Mouse (Mus musculus) liver, postnatal 0 days (tissue): ENCODE data around the gene Ftsj3. TPM values are rescaled to one million over a fixed set of nuclear protein-coding genes. Genes with fewer than 3 reads are reported as not detected.

Experiments used
- ATAC-seq: fragments of 200-750 bp; cut with Nextera tagmentation; 2 replicates; pipeline ENCODE4 v1.8.0; 2017; ENCODE audit warnings: mild to moderate bottlenecking, moderate library complexity
- DNase-seq: peaks from one replicate; pipeline ENCODE4 v3.0.0-alpha.2; 2016
- H3K27ac ChIP-seq: fragments of 300-500 bp; sonication (generic); 2 replicates; pipeline ENCODE4 v1.5.1; 2014; ENCODE audit warnings: antibody characterized with exemption, moderate library complexity, mild to moderate bottlenecking, low read depth
- H3K27me3 ChIP-seq: fragments of 300-500 bp; sonication (generic); 2 replicates; pipeline ENCODE4 v1.6.1; 2014; ENCODE audit warnings: low read length, control low read depth, mixed read lengths; ENCODE audit not compliant: insufficient read depth
- H3K36me3 ChIP-seq: fragments of 300-500 bp; sonication (generic); replicated peaks from 2 replicates; pipeline ENCODE4 v1.6.1; 2014; ENCODE audit warnings: mild to moderate bottlenecking, control low read depth, low read length, moderate library complexity, mixed read lengths; ENCODE audit not compliant: insufficient read depth
- H3K4me1 ChIP-seq: fragments of 300-500 bp; sonication (generic); 2 replicates; pipeline ENCODE4 v1.6.1; 2014; ENCODE audit warnings: antibody characterized with exemption, mild to moderate bottlenecking, control low read depth; ENCODE audit not compliant: insufficient read depth
- H3K4me2 ChIP-seq: fragments of 300-500 bp; sonication (generic); 2 replicates; pipeline ENCODE4 v1.6.1; 2014; ENCODE audit warnings: low read depth, mild to moderate bottlenecking, low read length, moderate library complexity, mixed read lengths
- H3K4me3 ChIP-seq: fragments of 300-500 bp; sonication (generic); 2 replicates; pipeline ENCODE4 v1.5.1; 2014; ENCODE audit warnings: low read depth, low read length
- H3K9ac ChIP-seq: fragments of 300-500 bp; sonication (generic); replicated peaks from 2 replicates; pipeline ENCODE4 v1.6.1; 2014; ENCODE audit warnings: mild to moderate bottlenecking, moderate library complexity
- H3K9me3 ChIP-seq: fragments of 300-500 bp; sonication (generic); 2 replicates; pipeline ENCODE4 v1.6.1; 2016; ENCODE audit warnings: mild to moderate bottlenecking, control low read depth, low read length, mixed read lengths
- CTCF ChIP-seq: sonication (generic); IDR thresholded peaks from 2 replicates; pipeline ENCODE4 v1.5.1; 2016; ENCODE audit warnings: antibody characterized with exemption, low read depth
- EP300 ChIP-seq: IDR thresholded peaks from 2 replicates; pipeline ENCODE4 v1.6.1; 2016; ENCODE audit warnings: antibody characterized with exemption, low read depth, mild to moderate bottlenecking
- WGBS: fragments of 180-500 bp; shearing (Covaris S2); extraction: QIAGEN DNeasy Blood & Tissue Kit; methylation state at CpG from one replicate; pipeline ENCODE4 v1.1.7; 2014; ENCODE audit not compliant: insufficient replicate concordance; 5-methylcytosine and 5-hydroxymethylcytosine counted together
- polyA plus RNA-seq: library from polyadenylated mRNA; unstranded; fragments of >200 nt; fragmentation: Nextera tagmentation; extraction: Ambion mirVana; gene quantifications from 2 replicates; pipeline ENCODE4 v1.2.1, GENCODE M21; 2015

Gene Ftsj3
- polyA plus RNA-seq, 1 experiment from 2014 or later: 22.5 TPM

- ATAC-seq (peak; percentile 92), DNase-seq (peak; percentile 97)
- peak within 1 kb of the TSS; percentile 96 for H3K9ac ChIP-seq
- H3K4me2 ChIP-seq: peak within 1 kb of the TSS; percentile 78
- H3K4me1 ChIP-seq: peaks cover 25% of the 10 kb centered on the region
- peaks cover 10% of the 10 kb centered on the region for H3K36me3 ChIP-seq
- peak; percentile 56 for TF ChIP-seq EP300
- TF ChIP-seq CTCF: no peak
- no peaks in the 10 kb centered on the region for H3K27me3 ChIP-seq
- no peaks in the 10 kb centered on the region for H3K9me3 ChIP-seq
- WGBS: under 1% methylated on average over 46 of the region's 46 CpGs
- peak within 1 kb of the TSS; percentile 94 for H3K4me3 ChIP-seq
- peak within 1 kb of the TSS; percentile 96 for H3K27ac ChIP-seq
Observed at GRCm38 (mm10) chr11:106215927-106216729, 39.8 kb downstream of the Ftsj3 start, which contains the start of gene Ccdc47. Gene Ccdc47 (minus strand): TSS chr11:106216344.

GRCm38 (mm10) chr11:106215450-106215859 is 40.4 kb downstream of the Ftsj3 start:
- peak overlapping the region; percentile 96 for H3K27ac ChIP-seq
- H3K9me3 ChIP-seq: no peaks in the 10 kb centered on the region
- no peak for TF ChIP-seq EP300
- no peak for TF ChIP-seq CTCF
- peak overlapping the region; percentile 70 for H3K4me2 ChIP-seq
- peak overlapping the region; percentile 94 for H3K4me3 ChIP-seq
- H3K27me3 ChIP-seq: no peaks in the 10 kb centered on the region
- H3K4me1 ChIP-seq: peaks cover 25% of the 10 kb centered on the region
- H3K36me3 ChIP-seq: peaks cover 15% of the 10 kb centered on the region
- ATAC-seq: no peak
- peak overlapping the region; percentile 96 for H3K9ac ChIP-seq
- WGBS: 14% methylated on average over 7 of the region's 7 CpGs
- DNase-seq: no peak

- ATAC-seq (no peak), DNase-seq (no peak)
- Histone ChIP-seq H3K4me2 (peak overlapping the region; percentile 70), H3K9me3 (no peaks in the 10 kb centered on the region), H3K27me3 (no peaks in the 10 kb centered on the region), H3K9ac (peak overlapping the region; percentile 96), H3K36me3 (peaks cover 21% of the 10 kb centered on the region), H3K27ac (peak overlapping the region; percentile 96), H3K4me1 (peaks cover 25% of the 10 kb centered on the region), H3K4me3 (peak overlapping the region; percentile 94)
- TF ChIP-seq EP300 (no peak), CTCF (no peak)
- 80% methylated on average over 5 of the region's 5 CpGs for WGBS
Observed at GRCm38 (mm10) chr11:106214856-106215255, 41.0 kb downstream of the Ftsj3 start.

- ATAC-seq (no peak), DNase-seq (no peak)
- TF ChIP-seq EP300: no peak
- TF ChIP-seq CTCF: no peak
- no peak overlapping the region for H3K4me2 ChIP-seq
- H3K4me1 ChIP-seq: peaks cover 11% of the 10 kb centered on the region
- no peaks in the 10 kb centered on the region for H3K27me3 ChIP-seq
- no peak overlapping the region for H3K27ac ChIP-seq
- peaks cover 40% of the 10 kb centered on the region for H3K36me3 ChIP-seq
- H3K9ac ChIP-seq: no peak overlapping the region
- no peaks in the 10 kb centered on the region for H3K9me3 ChIP-seq
- no peak overlapping the region for H3K4me3 ChIP-seq
- 82% methylated on average over 8 of the region's 8 CpGs for WGBS
Observed at GRCm38 (mm10) chr11:106212771-106213170, 43.1 kb downstream of the Ftsj3 start.

GRCm38 (mm10) chr11:106202123-106202465 is 53.8 kb downstream of the Ftsj3 start, which contains the start of gene Strada:
Gene Strada (minus strand): TSS chr11:106202168.
- no peak for DNase-seq
- no peaks in the 10 kb centered on the region for H3K27me3 ChIP-seq
- peaks cover 62% of the 10 kb centered on the region for H3K36me3 ChIP-seq
- H3K9me3 ChIP-seq: no peaks in the 10 kb centered on the region
- no peak within 1 kb of the TSS; the same call in 1 of the 2 replicates for H3K9ac ChIP-seq
- ATAC-seq: no peak
- H3K4me3 ChIP-seq: no peak within 1 kb of the TSS
- TF ChIP-seq CTCF (no peak), EP300 (no peak)
- H3K4me1 ChIP-seq: peaks cover 8% of the 10 kb centered on the region; the same call in 1 of the 2 replicates
- 0 out of 2 replicates have a peak within 1 kb of the TSS, but pooled peaks have one; percentile 15 for H3K4me2 ChIP-seq
- H3K27ac ChIP-seq: peak within 1 kb of the TSS; percentile 4; the same call in 1 of the 2 replicates
- WGBS: 60% methylated on average over 5 of the region's 5 CpGs

GRCm38 (mm10) chr11:106201337-106202122 is 54.3 kb downstream of the Ftsj3 start:
- peak overlapping the region; percentile 4; the same call in 1 of the 2 replicates for H3K27ac ChIP-seq
- no peak for ATAC-seq
- 76% methylated on average over 19 of the region's 19 CpGs for WGBS
- H3K9me3 ChIP-seq: no peaks in the 10 kb centered on the region
- peaks cover 8% of the 10 kb centered on the region; the same call in 1 of the 2 replicates for H3K4me1 ChIP-seq
- H3K27me3 ChIP-seq: no peaks in the 10 kb centered on the region
- H3K4me2 ChIP-seq: 0 out of 2 replicates have a peak overlapping the region, but pooled peaks have one; percentile 15
- TF ChIP-seq EP300 (peak; percentile 69; the same call in 1 of the 2 replicates), CTCF (no peak)
- no peak for DNase-seq
- no peak overlapping the region for H3K4me3 ChIP-seq
- peaks cover 60% of the 10 kb centered on the region for H3K36me3 ChIP-seq
- H3K9ac ChIP-seq: no peak overlapping the region; the same call in 1 of the 2 replicates
